Mouse (Mus musculus): ENCODE results near the gene Zfp867. TPM values are rescaled to one million over a fixed set of nuclear protein-coding genes. Genes with fewer than 3 reads are reported as not detected.

The Zfp867 gene
- polyA plus RNA-seq, 1 experiment from 2014 or later = 16.3 TPM

GRCm38 (mm10) chr11:59477240-59477639 is 5.0 kb upstream of the Zfp867 start:
- Histone ChIP-seq H3K4me1 (replicated peaks; ENCODE audit: control insufficient read depth, insufficient read depth, low read length) (no peaks in the 10 kb centered on the region), H3K27me3 (ENCODE audit: control insufficient read depth, insufficient read depth, low read length) (no peaks in the 10 kb centered on the region), H3K27ac (no peak overlapping the region), H3K36me3 (replicated peaks; ENCODE audit: control insufficient read depth, insufficient read depth) (no peaks in the 10 kb centered on the region), H3K4me3 (replicated peaks; ENCODE audit: low read length) (no peak overlapping the region), H3K9me3 (ENCODE audit: control insufficient read depth, low read length) (no peaks in the 10 kb centered on the region), H3K4me2 (replicated peaks) (no peak overlapping the region), H3K9ac (no peak overlapping the region)
- ATAC-seq (ENCODE audit: low FRiP score) = no peak
- 72% methylated on average over 6 of the region's 6 CpGs for WGBS
- no peak for DNase-seq (ENCODE audit: low spot score)

- peak; percentile 85 for ATAC-seq (ENCODE audit: low FRiP score)
- DNase-seq (ENCODE audit: low spot score) = no peak
- H3K4me1 ChIP-seq (replicated peaks; ENCODE audit: control insufficient read depth, insufficient read depth, low read length) = 0 out of 2 replicates have a peak, but pooled peaks cover 11% of the 10 kb centered on the region
- no peaks in the 10 kb centered on the region for H3K27me3 ChIP-seq (ENCODE audit: control insufficient read depth, insufficient read depth, low read length)
- H3K4me3 ChIP-seq (replicated peaks; ENCODE audit: low read length) = peak overlapping the region; percentile 76
- H3K9ac ChIP-seq = peak overlapping the region; percentile 83
- peak overlapping the region; percentile 67 for H3K4me2 ChIP-seq (replicated peaks)
- 0 out of 2 replicates have a peak, but pooled peaks cover 2% of the 10 kb centered on the region for H3K9me3 ChIP-seq (ENCODE audit: control insufficient read depth, low read length)
- H3K27ac ChIP-seq = peak overlapping the region; percentile 77
- 6% methylated on average over 37 of the region's 37 CpGs for WGBS
- no peaks in the 10 kb centered on the region for H3K36me3 ChIP-seq (replicated peaks; ENCODE audit: control insufficient read depth, insufficient read depth)
Measured at GRCm38 (mm10) chr11:59471413-59472325, 605 bp downstream of the Zfp867 start.

- 96% methylated on average over 2 of the region's 2 CpGs for WGBS
- H3K36me3 ChIP-seq (replicated peaks; ENCODE audit: control insufficient read depth, insufficient read depth) = peaks cover 56% of the 10 kb centered on the region
- ATAC-seq (ENCODE audit: low FRiP score) = no peak
- H3K9me3 ChIP-seq (ENCODE audit: control insufficient read depth, low read length) = peaks cover 36% of the 10 kb centered on the region
- H3K4me1 ChIP-seq (replicated peaks; ENCODE audit: control insufficient read depth, insufficient read depth, low read length) = no peaks in the 10 kb centered on the region
- H3K27me3 ChIP-seq (ENCODE audit: control insufficient read depth, insufficient read depth, low read length) = no peaks in the 10 kb centered on the region
- no peak overlapping the region for H3K9ac ChIP-seq
- H3K4me2 ChIP-seq (replicated peaks) = no peak overlapping the region
- DNase-seq (ENCODE audit: low spot score) = no peak
- H3K27ac ChIP-seq = no peak overlapping the region
- H3K4me3 ChIP-seq (replicated peaks; ENCODE audit: low read length) = no peak overlapping the region
Measured at GRCm38 (mm10) chr11:59460459-59460858, 11.8 kb downstream of the Zfp867 start.

GRCm38 (mm10) chr11:59458973-59459372 is 13.3 kb downstream of the Zfp867 start:
- no peak for ATAC-seq (ENCODE audit: low FRiP score)
- 69% methylated on average over 5 of the region's 5 CpGs for WGBS
- no peak overlapping the region for H3K27ac ChIP-seq
- H3K27me3 ChIP-seq (ENCODE audit: control insufficient read depth, insufficient read depth, low read length) = no peaks in the 10 kb centered on the region
- no peak overlapping the region for H3K4me2 ChIP-seq (replicated peaks)
- H3K36me3 ChIP-seq (replicated peaks; ENCODE audit: control insufficient read depth, insufficient read depth) = peaks cover 56% of the 10 kb centered on the region
- no peak overlapping the region for H3K9ac ChIP-seq
- no peaks in the 10 kb centered on the region for H3K4me1 ChIP-seq (replicated peaks; ENCODE audit: control insufficient read depth, insufficient read depth, low read length)
- no peak overlapping the region for H3K4me3 ChIP-seq (replicated peaks; ENCODE audit: low read length)
- no peak for DNase-seq (ENCODE audit: low spot score)
- peaks cover 21% of the 10 kb centered on the region for H3K9me3 ChIP-seq (ENCODE audit: control insufficient read depth, low read length)

GRCm38 (mm10) chr11:59456891-59457290 is 15.4 kb downstream of the Zfp867 start:
- Histone ChIP-seq H3K27me3 (ENCODE audit: control insufficient read depth, insufficient read depth, low read length) (no peaks in the 10 kb centered on the region), H3K4me2 (replicated peaks) (no peak overlapping the region), H3K4me3 (replicated peaks; ENCODE audit: low read length) (no peak overlapping the region), H3K4me1 (replicated peaks; ENCODE audit: control insufficient read depth, insufficient read depth, low read length) (no peaks in the 10 kb centered on the region), H3K27ac (no peak overlapping the region), H3K9me3 (ENCODE audit: control insufficient read depth, low read length) (0 out of 2 replicates have a peak, but pooled peaks cover under 1% of the 10 kb centered on the region), H3K36me3 (replicated peaks; ENCODE audit: control insufficient read depth, insufficient read depth) (peaks cover 53% of the 10 kb centered on the region), H3K9ac (no peak overlapping the region)
- ATAC-seq (ENCODE audit: low FRiP score) (no peak), DNase-seq (ENCODE audit: low spot score) (no peak)
- 98% methylated on average over 2 of the region's 2 CpGs for WGBS

GRCm38 (mm10) chr11:59456346-59456745 is 15.9 kb downstream of the Zfp867 start:
- Histone ChIP-seq H3K27me3 (ENCODE audit: control insufficient read depth, insufficient read depth, low read length) (no peaks in the 10 kb centered on the region), H3K36me3 (replicated peaks; ENCODE audit: control insufficient read depth, insufficient read depth) (peaks cover 51% of the 10 kb centered on the region), H3K4me1 (replicated peaks; ENCODE audit: control insufficient read depth, insufficient read depth, low read length) (peaks cover 2% of the 10 kb centered on the region; the same call in 1 of the 2 replicates), H3K9ac (no peak overlapping the region), H3K27ac (no peak overlapping the region), H3K4me3 (replicated peaks; ENCODE audit: low read length) (no peak overlapping the region), H3K9me3 (ENCODE audit: control insufficient read depth, low read length) (no peaks in the 10 kb centered on the region), H3K4me2 (replicated peaks) (no peak overlapping the region)
- ATAC-seq (ENCODE audit: low FRiP score) (no peak), DNase-seq (ENCODE audit: low spot score) (no peak)
- WGBS = 98% methylated on average over 2 of the region's 2 CpGs

- Histone ChIP-seq H3K4me3 (replicated peaks; ENCODE audit: low read length) (peak within 1 kb of the TSS; percentile 66), H3K4me2 (replicated peaks) (peak within 1 kb of the TSS; percentile 91), H3K9ac (peak within 1 kb of the TSS; percentile 79), H3K27ac (peak within 1 kb of the TSS; percentile 89; the same call in 1 of the 2 replicates), H3K9me3 (ENCODE audit: control insufficient read depth, low read length) (no peaks in the 10 kb centered on the region), H3K36me3 (replicated peaks; ENCODE audit: control insufficient read depth, insufficient read depth) (peaks cover 47% of the 10 kb centered on the region), H3K27me3 (ENCODE audit: control insufficient read depth, insufficient read depth, low read length) (no peaks in the 10 kb centered on the region), H3K4me1 (replicated peaks; ENCODE audit: control insufficient read depth, insufficient read depth, low read length) (peaks cover 25% of the 10 kb centered on the region)
- ATAC-seq (ENCODE audit: low FRiP score) = no peak
- no peak for DNase-seq (ENCODE audit: low spot score)
- 81% methylated on average over 4 of the region's 4 CpGs for WGBS
Measured at GRCm38 (mm10) chr11:59451086-59451485, 21.2 kb downstream of the Zfp867 start, which contains the start of gene Snap47. Snap47 (minus strand) TSS chr11:59451186.

- Histone ChIP-seq H3K4me2 (replicated peaks) (peak overlapping the region; percentile 91), H3K4me1 (replicated peaks; ENCODE audit: control insufficient read depth, insufficient read depth, low read length) (peaks cover 25% of the 10 kb centered on the region), H3K36me3 (replicated peaks; ENCODE audit: control insufficient read depth, insufficient read depth) (peaks cover 44% of the 10 kb centered on the region), H3K27ac (peak overlapping the region; percentile 89; the same call in 1 of the 2 replicates), H3K9ac (peak overlapping the region; percentile 79), H3K27me3 (ENCODE audit: control insufficient read depth, insufficient read depth, low read length) (no peaks in the 10 kb centered on the region), H3K4me3 (replicated peaks; ENCODE audit: low read length) (peak overlapping the region; percentile 66), H3K9me3 (ENCODE audit: control insufficient read depth, low read length) (no peaks in the 10 kb centered on the region)
- under 1% methylated on average over 38 of the region's 38 CpGs for WGBS
- ATAC-seq (ENCODE audit: low FRiP score) = peak; percentile 68
- DNase-seq (ENCODE audit: low spot score) = no peak
Measured at GRCm38 (mm10) chr11:59450230-59450771, 22.0 kb downstream of the Zfp867 start.

GRCm38 (mm10) chr11:59449741-59450229 is 22.5 kb downstream of the Zfp867 start, which contains the start of gene Jmjd4:
Jmjd4 (plus strand) TSS chr11:59450045.
- H3K36me3 ChIP-seq (replicated peaks; ENCODE audit: control insufficient read depth, insufficient read depth) = peaks cover 43% of the 10 kb centered on the region
- H3K9ac ChIP-seq = peak within 1 kb of the TSS; percentile 79
- H3K27me3 ChIP-seq (ENCODE audit: control insufficient read depth, insufficient read depth, low read length) = no peaks in the 10 kb centered on the region
- no peaks in the 10 kb centered on the region for H3K9me3 ChIP-seq (ENCODE audit: control insufficient read depth, low read length)
- H3K4me1 ChIP-seq (replicated peaks; ENCODE audit: control insufficient read depth, insufficient read depth, low read length) = peaks cover 25% of the 10 kb centered on the region
- WGBS = 1% methylated on average over 40 of the region's 40 CpGs
- peak; percentile 93 for DNase-seq (ENCODE audit: low spot score)
- H3K4me3 ChIP-seq (replicated peaks; ENCODE audit: low read length) = peak within 1 kb of the TSS; percentile 66
- ATAC-seq (ENCODE audit: low FRiP score) = peak; percentile 96
- H3K4me2 ChIP-seq (replicated peaks) = peak within 1 kb of the TSS; percentile 91
- peak within 1 kb of the TSS; percentile 89 for H3K27ac ChIP-seq
